Mouse (Mus musculus) layer of hippocampus, postnatal 36 days (tissue): Measurements from ENCODE around the gene Gm10273. TPM values are rescaled to one million over a fixed set of nuclear protein-coding genes. Genes with fewer than 3 reads are reported as not detected.
"Not testable (repeated sequence)": the region's sequence is repeated elsewhere in the genome, so short reads cannot be mapped to it uniquely, and the experiment has no call there.

Experiments
- DNase-seq, 2 experiments: peaks; one replicate each; pipeline ENCODE4 v3.0.0; 2022
- total RNA-seq, 2 experiments: library from RNA; stranded (reverse); gene quantifications; 2 replicates each; pipeline ENCODE4 v1.2.3; 2021

The Gm10273 gene
- total RNA-seq = 10 to 100 TPM; 37.6 to 47.5 TPM

- not testable (repeated sequence) for DNase-seq
Measured at GRCm38 (mm10) chr10:59395461-59395860, at the start of gene Gm10273. Gene Gm10273, plus strand, starts transcription at chr10:59395632.

GRCm38 (mm10) chr10:59346560-59346959 is 48.9 kb upstream of the Gm10273 start:
- DNase-seq = no peak

GRCm38 (mm10) chr10:59348200-59348599 is 47.2 kb upstream of the Gm10273 start:
- DNase-seq = no peak

GRCm38 (mm10) chr10:59349536-59349935 is 45.9 kb upstream of the Gm10273 start:
- no peak for DNase-seq

GRCm38 (mm10) chr10:59353065-59353464 is 42.4 kb upstream of the Gm10273 start:
- DNase-seq = no peak

GRCm38 (mm10) chr10:59354120-59354519 is 41.3 kb upstream of the Gm10273 start:
- no peak for DNase-seq

- DNase-seq = no peak
Measured at GRCm38 (mm10) chr10:59355020-59355419, 40.4 kb upstream of the Gm10273 start.

GRCm38 (mm10) chr10:59358744-59359143 is 36.7 kb upstream of the Gm10273 start:
- no peak for DNase-seq

GRCm38 (mm10) chr10:59363208-59363607 is 32.2 kb upstream of the Gm10273 start:
- no peak for DNase-seq

GRCm38 (mm10) chr10:59364551-59364950 is 30.9 kb upstream of the Gm10273 start:
- DNase-seq = no peak

- no peak for DNase-seq
Measured at GRCm38 (mm10) chr10:59365804-59366589, 29.4 kb upstream of the Gm10273 start.

- no peak for DNase-seq
Measured at GRCm38 (mm10) chr10:59366746-59367145, 28.7 kb upstream of the Gm10273 start.

- DNase-seq = no peak
Measured at GRCm38 (mm10) chr10:59367206-59367605, 28.2 kb upstream of the Gm10273 start.

GRCm38 (mm10) chr10:59368729-59369128 is 26.7 kb upstream of the Gm10273 start:
- no peak for DNase-seq

GRCm38 (mm10) chr10:59369426-59369825 is 26.0 kb upstream of the Gm10273 start:
- no peak for DNase-seq

- no peak for DNase-seq
Measured at GRCm38 (mm10) chr10:59377906-59378305, 17.5 kb upstream of the Gm10273 start.

- DNase-seq = no peak
Measured at GRCm38 (mm10) chr10:59378728-59379127, 16.7 kb upstream of the Gm10273 start.

GRCm38 (mm10) chr10:59379927-59380326 is 15.5 kb upstream of the Gm10273 start:
- DNase-seq = no peak

GRCm38 (mm10) chr10:59380411-59380821 is 15.0 kb upstream of the Gm10273 start:
- DNase-seq = no peak

- DNase-seq = not testable (repeated sequence)
Measured at GRCm38 (mm10) chr10:59381563-59381962, 13.9 kb upstream of the Gm10273 start.

- peak; percentile 41 to 57 for DNase-seq
Measured at GRCm38 (mm10) chr10:59386951-59387350, 8.5 kb upstream of the Gm10273 start.

- DNase-seq = no peak
Measured at GRCm38 (mm10) chr10:59389652-59390051, 5.8 kb upstream of the Gm10273 start.

- DNase-seq = no peak
Measured at GRCm38 (mm10) chr10:59391907-59392306, 3.5 kb upstream of the Gm10273 start.
